Comparison of ENCODE assay signal across 33 mouse cellular contexts in genomic region chr17:28532557-28532956, GRCm38 (mm10). TPM values are rescaled to one million over a fixed set of nuclear protein-coding genes. Genes with fewer than 3 reads are reported as not detected.
DNase-seq lines count a peak whose midpoint lies in the region; ATAC-seq and TF ChIP-seq lines count a peak whose summit lies in the region.
"Had no signal": no experiment of that assay in that cellular context is flagged by ENCODE, and none has a peak within 500 bp of the region (broad histone marks: within the 10 kb centered on the region; RNA-seq: fewer than 3 reads in every experiment).

No protein-coding gene starts in this region.

- H3K27ac ChIP-seq in testis, adult 2 months (ENCODE audit: control insufficient read depth, insufficient read depth, low read depth, low read length) = no peak overlapping the region
- H3K27ac ChIP-seq in bone marrow, adult 2 months (ENCODE audit: control insufficient read depth, insufficient read depth, low read depth, low read length, poor library complexity) = peak overlapping the region; percentile 61; the same call in 1 of the 2 replicates
- no peak overlapping the region for H3K27ac ChIP-seq in kidney, adult 2 months (ENCODE audit: insufficient read depth, low read depth, low read length)
- H3K27ac ChIP-seq in intestine, postnatal 0 days (ENCODE audit: low read depth, low read length) = no peak overlapping the region
- H3K27ac ChIP-seq: embryonic facial prominence, embryonic 13.5 days; embryonic facial prominence, embryonic 15.5 days; forebrain, embryonic 10.5 days; forebrain, embryonic 12.5 days had no signal

- no peak overlapping the region for H3K9ac ChIP-seq in intestine, postnatal 0 days (ENCODE audit: low read depth, low read length)
- H3K9ac ChIP-seq: embryonic facial prominence, embryonic 15.5 days; forebrain, embryonic 12.5 days had no signal

- DNase-seq in testis, postnatal 10 days (ENCODE audit: low spot score) = no peak
- no peak for DNase-seq in kidney, adult 2 months
- DNase-seq in left cerebral cortex, postnatal 36 days (ENCODE audit: low spot score in 2 of 2) = no peak
- DNase-seq: adrenal gland, adult 8-10 months; adrenal gland, postnatal 14 days; adrenal gland, postnatal 36 days; B cell, adult 2 months; cerebellum, adult 11 months; cerebellum, adult 18-20 months; cerebellum, adult 8-10 months; cerebellum, adult 9-11 months; cerebellum, postnatal 14 days; cerebellum, postnatal 36 days had no signal

- WGBS in bone marrow, adult 2 months = 46% methylated on average over 7 of the region's 7 CpGs
- WGBS in kidney, adult 2 months = 86% methylated on average over 7 of the region's 7 CpGs
- WGBS in intestine, postnatal 0 days = 81% methylated on average over 7 of the region's 7 CpGs

- no peak overlapping the region for H3K4me2 ChIP-seq in intestine, postnatal 0 days (replicated peaks; ENCODE audit: low read depth)

- ATAC-seq in megakaryocyte, adult 5-6 weeks (ENCODE audit: poor library complexity, severe bottlenecking) = peak; percentile 22; the same call in 1 of the 2 replicates
- ATAC-seq in intestine, postnatal 0 days = no peak
- ATAC-seq: activated CD4-positive, CD25-positive, alpha-beta regulatory T cell, adult 4 months; CD4-positive, CD25-positive, alpha-beta regulatory T cell, adult 4 months; forebrain, embryonic 14.5 days; forebrain, embryonic 16.5 days; Patski had no signal

- peaks cover 12% of the 10 kb centered on the region for H3K4me1 ChIP-seq in testis, adult 2 months (ENCODE audit: control insufficient read depth, insufficient read depth, low read length)
- H3K4me1 ChIP-seq in bone marrow, adult 2 months (ENCODE audit: control insufficient read depth, insufficient read depth, low read length) = peaks cover 3% of the 10 kb centered on the region
- peaks cover 7% of the 10 kb centered on the region; the same call in 1 of the 2 replicates for H3K4me1 ChIP-seq in kidney, adult 2 months (ENCODE audit: control insufficient read depth, insufficient read depth, low read length)
- H3K4me1 ChIP-seq in intestine, postnatal 0 days (replicated peaks; ENCODE audit: control insufficient read depth, insufficient read depth, low read length) = no peaks in the 10 kb centered on the region; the same call in 1 of the 2 replicates

- H3K9me3 ChIP-seq in intestine, postnatal 0 days (ENCODE audit: control insufficient read depth) = no peaks in the 10 kb centered on the region
- H3K9me3 ChIP-seq: embryonic facial prominence, embryonic 15.5 days; forebrain, embryonic 10.5 days; forebrain, embryonic 12.5 days; G1E had no signal

- no peak for TF ChIP-seq POLR2A in testis, adult 2 months (IDR thresholded peaks at IDR 0.05; ENCODE audit: control insufficient read depth, low read depth, low read length)
- no peak for TF ChIP-seq POLR2A in bone marrow, adult 2 months (IDR thresholded peaks at IDR 0.05; ENCODE audit: borderline replicate concordance, control insufficient read depth, low read depth, low read length)
- no peak for TF ChIP-seq POLR2A in kidney, adult 2 months (IDR thresholded peaks at IDR 0.05; ENCODE audit: low read depth, low read length)

- peak overlapping the region; percentile 81 for H3K4me3 ChIP-seq in testis, adult 2 months (ENCODE audit: control insufficient read depth, low read depth, low read length)
- H3K4me3 ChIP-seq in bone marrow, adult 2 months (replicated peaks; ENCODE audit: control insufficient read depth, low read depth, low read length) = no peak overlapping the region
- H3K4me3 ChIP-seq in kidney, adult 2 months (ENCODE audit: insufficient read depth, low read depth, low read length) = no peak overlapping the region
- H3K4me3 ChIP-seq in intestine, postnatal 0 days (ENCODE audit: low read depth, low read length) = no peak overlapping the region
- H3K4me3 ChIP-seq: embryonic facial prominence, embryonic 13.5 days; embryonic facial prominence, embryonic 15.5 days; erythroblast, embryonic 14.5 days had no signal

- no peak for TF ChIP-seq CTCF in testis, adult 2 months (IDR thresholded peaks at IDR 0.05; ENCODE audit: control insufficient read depth, insufficient read depth, insufficient replicate concordance, low read depth, low read length)
- TF ChIP-seq CTCF in bone marrow, adult 2 months (IDR thresholded peaks at IDR 0.05; ENCODE audit: control insufficient read depth, insufficient read depth, low read length) = no peak
- no peak for TF ChIP-seq CTCF in kidney, adult 2 months (conservative IDR thresholded peaks at IDR 0.05; ENCODE audit: insufficient read depth, insufficient read length, low read depth, low read length)
- no peak for TF ChIP-seq CTCF in intestine, postnatal 0 days (IDR thresholded peaks at IDR 0.05; ENCODE audit: low read depth)

- intact Hi-C loops in left cerebral cortex, postnatal 36 days (cut with DNase I) = no loop called here

- H3K27me3 ChIP-seq in testis, adult 2 months (ENCODE audit: control insufficient read depth, insufficient read depth, low read length) = no peaks in the 10 kb centered on the region
- H3K27me3 ChIP-seq in kidney, adult 2 months (replicated peaks; ENCODE audit: control insufficient read depth, insufficient read depth, low read length) = no peaks in the 10 kb centered on the region
- H3K27me3 ChIP-seq in intestine, postnatal 0 days (replicated peaks; ENCODE audit: control insufficient read depth, insufficient read depth, low read length) = no peaks in the 10 kb centered on the region
- H3K27me3 ChIP-seq: CH12.LX; embryonic facial prominence, embryonic 15.5 days; Patski had no signal

- H3K36me3 ChIP-seq in testis, adult 2 months (ENCODE audit: control insufficient read depth, insufficient read depth, low read length) = no peaks in the 10 kb centered on the region
- no peaks in the 10 kb centered on the region for H3K36me3 ChIP-seq in kidney, adult 2 months (ENCODE audit: control insufficient read depth, insufficient read depth, low read length)
- no peaks in the 10 kb centered on the region for H3K36me3 ChIP-seq in intestine, postnatal 0 days (ENCODE audit: control insufficient read depth, insufficient read depth)
- H3K36me3 ChIP-seq: embryonic facial prominence, embryonic 13.5 days; embryonic facial prominence, embryonic 15.5 days; forebrain, embryonic 10.5 days; forebrain, embryonic 12.5 days; G1E had no signal

RNA-seq across cellular contexts. Expression of gene Armc12, which starts 2.0 kb away (rescaled TPM):
- 513 and 515 TPM in 2 replicates for polyA plus RNA-seq in testis, adult 2 months (2012; rRNA removed)
- polyA plus RNA-seq in bone marrow, adult 2 months (2011; ENCODE audit: insufficient read depth, insufficient read length, low replicate concordance, missing spikeins) = not detected in 2 replicates
- 0.16 TPM in 1 of 2 replicates, not detected in the other for total RNA-seq in megakaryocyte, adult 5-6 weeks (2015)
- total RNA-seq in megakaryocyte, adult 5-6 weeks (2017) = not detected in 2 replicates
- polyA plus RNA-seq in kidney, adult 2 months (2012; rRNA removed) = 0.20 TPM in 1 of 2 replicates, not detected in the other
- total RNA-seq in left cerebral cortex, postnatal 36 days (2021) = not detected
- polyA plus RNA-seq in intestine, postnatal 0 days (2015; fragmentation: Nextera tagmentation; extraction: Ambion mirVana) = not detected in 2 replicates
- total RNA-seq: adrenal gland, adult 18-20 months; adrenal gland, adult 8-10 months; adrenal gland, postnatal 14 days; adrenal gland, postnatal 36 days; CH12.LX; common myeloid progenitor, adult 5-6 weeks; G1E had no signal
- polyA plus RNA-seq: activated CD4-positive, CD25-positive, alpha-beta regulatory T cell, adult 4 months; CD4-positive, CD25-positive, alpha-beta regulatory T cell, adult 4 months; embryonic facial prominence, embryonic 11.5 days; embryonic facial prominence, embryonic 13.5 days; embryonic facial prominence, embryonic 15.5 days; erythroblast, embryonic 14.5 days; forebrain, embryonic 10.5 days; forebrain, embryonic 12.5 days; forebrain, embryonic 14.5 days; forebrain, embryonic 16.5 days; G1E; Patski had no signal

RNA-seq across cellular contexts. Expression of gene Fkbp5, which starts 15.2 kb away (rescaled TPM):
- polyA plus RNA-seq in testis, adult 2 months (2012; rRNA removed) = 19.8 and 22.7 TPM in 2 replicates
- 29.4 and 48.6 TPM in 2 replicates for polyA plus RNA-seq in bone marrow, adult 2 months (2011; ENCODE audit: insufficient read depth, insufficient read length, low replicate concordance, missing spikeins)
- total RNA-seq in megakaryocyte, adult 5-6 weeks (2015) = 12.8 and 17.9 TPM in 2 replicates
- 25.9 and 26.8 TPM in 2 replicates for total RNA-seq in megakaryocyte, adult 5-6 weeks (2017)
- 13.4 and 14.3 TPM in 2 replicates for polyA plus RNA-seq in kidney, adult 2 months (2012; rRNA removed)
- 10 to 100 TPM; 40.4 to 69.3 TPM for total RNA-seq in left cerebral cortex, postnatal 36 days (2021)
- 9.7 and 10.1 TPM in 2 replicates for polyA plus RNA-seq in intestine, postnatal 0 days (2015; fragmentation: Nextera tagmentation; extraction: Ambion mirVana)

RNA-seq across cellular contexts. Expression of gene Clpsl2, which starts 16.7 kb away (rescaled TPM):
- polyA plus RNA-seq in testis, adult 2 months (2012; rRNA removed) = not detected in 2 replicates
- not detected in 2 replicates for polyA plus RNA-seq in bone marrow, adult 2 months (2011; ENCODE audit: insufficient read depth, insufficient read length, low replicate concordance, missing spikeins)
- not detected in 2 replicates for total RNA-seq in megakaryocyte, adult 5-6 weeks (2015)
- total RNA-seq in megakaryocyte, adult 5-6 weeks (2017) = not detected in 2 replicates
- polyA plus RNA-seq in kidney, adult 2 months (2012; rRNA removed) = not detected in 2 replicates
- not detected for total RNA-seq in left cerebral cortex, postnatal 36 days (2021)
- not detected in 2 replicates for polyA plus RNA-seq in intestine, postnatal 0 days (2015; fragmentation: Nextera tagmentation; extraction: Ambion mirVana)
- total RNA-seq: adrenal gland, adult 18-20 months; adrenal gland, adult 8-10 months; adrenal gland, postnatal 14 days; adrenal gland, postnatal 36 days; CH12.LX; common myeloid progenitor, adult 5-6 weeks; G1E had no signal
- polyA plus RNA-seq: activated CD4-positive, CD25-positive, alpha-beta regulatory T cell, adult 4 months; CD4-positive, CD25-positive, alpha-beta regulatory T cell, adult 4 months; embryonic facial prominence, embryonic 11.5 days; embryonic facial prominence, embryonic 13.5 days; embryonic facial prominence, embryonic 15.5 days; erythroblast, embryonic 14.5 days; forebrain, embryonic 10.5 days; forebrain, embryonic 12.5 days; forebrain, embryonic 14.5 days; forebrain, embryonic 16.5 days; G1E; Patski had no signal

RNA-seq across cellular contexts. Expression of gene Clps, which starts 28.0 kb away (rescaled TPM):
- polyA plus RNA-seq in testis, adult 2 months (2012; rRNA removed) = 2.5 and 4.1 TPM in 2 replicates
- not detected in 2 replicates for polyA plus RNA-seq in bone marrow, adult 2 months (2011; ENCODE audit: insufficient read depth, insufficient read length, low replicate concordance, missing spikeins)
- not detected in 2 replicates for total RNA-seq in megakaryocyte, adult 5-6 weeks (2015)
- not detected in 2 replicates for total RNA-seq in megakaryocyte, adult 5-6 weeks (2017)
- polyA plus RNA-seq in kidney, adult 2 months (2012; rRNA removed) = 0.35 and 2.0 TPM in 2 replicates
- not detected for total RNA-seq in left cerebral cortex, postnatal 36 days (2021)
- polyA plus RNA-seq in intestine, postnatal 0 days (2015; fragmentation: Nextera tagmentation; extraction: Ambion mirVana) = 104 and 125 TPM in 2 replicates
- total RNA-seq: adrenal gland, adult 18-20 months; adrenal gland, adult 8-10 months; adrenal gland, postnatal 14 days; adrenal gland, postnatal 36 days; CH12.LX; common myeloid progenitor, adult 5-6 weeks; G1E had no signal
- polyA plus RNA-seq: activated CD4-positive, CD25-positive, alpha-beta regulatory T cell, adult 4 months; brain, embryonic 14.5 days; CD4-positive, CD25-positive, alpha-beta regulatory T cell, adult 4 months; embryonic facial prominence, embryonic 11.5 days; embryonic facial prominence, embryonic 13.5 days; embryonic facial prominence, embryonic 15.5 days; erythroblast, embryonic 14.5 days; forebrain, embryonic 10.5 days; forebrain, embryonic 12.5 days; forebrain, embryonic 14.5 days; forebrain, embryonic 16.5 days; G1E; Patski had no signal

RNA-seq across cellular contexts. Expression of gene Lhfpl5, which starts 42.9 kb away (rescaled TPM):
- polyA plus RNA-seq in testis, adult 2 months (2012; rRNA removed) = 0.10 TPM in 1 of 2 replicates, not detected in the other
- not detected in 2 replicates for polyA plus RNA-seq in bone marrow, adult 2 months (2011; ENCODE audit: insufficient read depth, insufficient read length, low replicate concordance, missing spikeins)
- not detected in 2 replicates for total RNA-seq in megakaryocyte, adult 5-6 weeks (2015)
- total RNA-seq in megakaryocyte, adult 5-6 weeks (2017) = not detected in 2 replicates
- polyA plus RNA-seq in kidney, adult 2 months (2012; rRNA removed) = 0.19 and 0.41 TPM in 2 replicates
- total RNA-seq in left cerebral cortex, postnatal 36 days (2021) = 1 to 10 TPM; 3.1 to 3.2 TPM
- polyA plus RNA-seq in intestine, postnatal 0 days (2015; fragmentation: Nextera tagmentation; extraction: Ambion mirVana) = 0.90 and 1.3 TPM in 2 replicates
- total RNA-seq: common myeloid progenitor, adult 5-6 weeks; G1E had no signal
- polyA plus RNA-seq: erythroblast, embryonic 14.5 days; G1E had no signal

Comparison
In these comparisons a context has a peak if more than half of its experiments do, and no peak if none do; other contexts are left out.
1. RNA of gene Armc12, which starts 2.0 kb away (polyA plus RNA-seq): 513 to 515 TPM in testis, adult 2 months; not detected in bone marrow, adult 2 months, 0.20 TPM in kidney, adult 2 months and not detected in intestine, postnatal 0 days; every median in the first group is over 100 times any median in the second.